Mouse (Mus musculus) lung, embryonic 14.5 days (tissue): ENCODE results near the gene Kif17. TPM values are rescaled to one million over a fixed set of nuclear protein-coding genes. Genes with fewer than 3 reads are reported as not detected.

Source experiments
- ATAC-seq: fragments of 200-750 bp; cut with Nextera tagmentation; 2 replicates; pipeline ENCODE4 v1.8.0; 2017; ENCODE audit warnings: mild to moderate bottlenecking, moderate TSS enrichment, moderate library complexity; ENCODE audit not compliant: insufficient read depth
- DNase-seq: peaks from one replicate; pipeline ENCODE4 v3.0.0-alpha.2; 2015
- H3K27ac ChIP-seq: fragments of 300-500 bp; sonication (generic); 2 replicates; pipeline ENCODE4 v1.5.1; 2014; ENCODE audit warnings: low read depth, mild to moderate bottlenecking, moderate library complexity
- H3K27me3 ChIP-seq: fragments of 300-500 bp; sonication (generic); 2 replicates; pipeline ENCODE4 v1.6.1; 2014; ENCODE audit warnings: low read length, control low read depth; ENCODE audit not compliant: insufficient read depth
- H3K36me3 ChIP-seq: fragments of 300-500 bp; sonication (generic); 2 replicates; pipeline ENCODE4 v1.6.1; 2014; ENCODE audit warnings: control low read depth; ENCODE audit not compliant: insufficient read depth
- H3K4me1 ChIP-seq: fragments of 300-500 bp; sonication (generic); 2 replicates; pipeline ENCODE4 v1.6.1; 2014; ENCODE audit warnings: antibody characterized with exemption, control low read depth; ENCODE audit not compliant: insufficient read depth
- H3K4me2 ChIP-seq: fragments of 300-500 bp; sonication (generic); 2 replicates; pipeline ENCODE4 v1.6.1; 2014; ENCODE audit warnings: mild to moderate bottlenecking
- H3K4me3 ChIP-seq: fragments of 300-500 bp; sonication (generic); 2 replicates; pipeline ENCODE4 v1.5.1; 2014; ENCODE audit warnings: low read depth, low read length
- H3K9ac ChIP-seq: fragments of 300-500 bp; sonication (generic); 2 replicates; pipeline ENCODE4 v1.6.1; 2014
- H3K9me3 ChIP-seq: fragments of 300-500 bp; sonication (generic); 2 replicates; pipeline ENCODE4 v1.6.1; 2016; ENCODE audit warnings: low read depth, low read length, control low read depth
- CTCF ChIP-seq: IDR thresholded peaks from 2 replicates; pipeline ENCODE4 v1.5.1; 2016; ENCODE audit warnings: antibody characterized with exemption, low read depth
- WGBS: fragments of 180-500 bp; shearing (Covaris S2); extraction: QIAGEN DNeasy Blood & Tissue Kit; methylation state at CpG from one replicate; pipeline ENCODE4 v1.1.7; 2014; 5-methylcytosine and 5-hydroxymethylcytosine counted together
- polyA plus RNA-seq: library from polyadenylated mRNA; unstranded; fragments of >200 nt; fragmentation: Nextera tagmentation; extraction: Ambion mirVana; gene quantifications from 2 replicates; pipeline ENCODE4 v1.2.1, GENCODE M21; 2014

Kif17 gene
- 2.2 and 2.5 TPM in 2 replicates for polyA plus RNA-seq

- Histone ChIP-seq H3K4me1 (peaks cover 5% of the 10 kb centered on the region; the same call in 1 of the 2 replicates), H3K9me3 (no peaks in the 10 kb centered on the region), H3K36me3 (peaks cover 19% of the 10 kb centered on the region), H3K27me3 (peaks cover 23% of the 10 kb centered on the region), H3K9ac (peak within 1 kb of the TSS; percentile 36; the same call in 1 of the 2 replicates), H3K27ac (no peak within 1 kb of the TSS), H3K4me2 (peak within 1 kb of the TSS; percentile 97), H3K4me3 (peak within 1 kb of the TSS; percentile 54)
- under 1% methylated on average over 72 of the region's 74 CpGs for WGBS
- DNase-seq (peak; percentile 84), ATAC-seq (peak; percentile 81)
- no peak for TF ChIP-seq CTCF
Observed at GRCm38 (mm10) chr4:138250088-138250960, at the start of gene Kif17, which contains the start of gene Sh2d5. Gene Kif17, plus strand, starts transcription at chr4:138250435. Gene Sh2d5, plus strand, starts transcription at chr4:138250403.

GRCm38 (mm10) chr4:138200769-138201168 lies 49.5 kb upstream of the Kif17 start:
- no peak overlapping the region for H3K4me2 ChIP-seq
- no peak overlapping the region for H3K27ac ChIP-seq
- no peaks in the 10 kb centered on the region for H3K27me3 ChIP-seq
- no peaks in the 10 kb centered on the region for H3K4me1 ChIP-seq
- H3K36me3 ChIP-seq, result peaks cover 95% of the 10 kb centered on the region
- ATAC-seq (no peak), DNase-seq (no peak)
- H3K4me3 ChIP-seq, result no peak overlapping the region
- WGBS, result 80% methylated on average over 3 of the region's 3 CpGs
- H3K9me3 ChIP-seq, result no peaks in the 10 kb centered on the region
- no peak overlapping the region for H3K9ac ChIP-seq
- no peak for TF ChIP-seq CTCF

DNA sequence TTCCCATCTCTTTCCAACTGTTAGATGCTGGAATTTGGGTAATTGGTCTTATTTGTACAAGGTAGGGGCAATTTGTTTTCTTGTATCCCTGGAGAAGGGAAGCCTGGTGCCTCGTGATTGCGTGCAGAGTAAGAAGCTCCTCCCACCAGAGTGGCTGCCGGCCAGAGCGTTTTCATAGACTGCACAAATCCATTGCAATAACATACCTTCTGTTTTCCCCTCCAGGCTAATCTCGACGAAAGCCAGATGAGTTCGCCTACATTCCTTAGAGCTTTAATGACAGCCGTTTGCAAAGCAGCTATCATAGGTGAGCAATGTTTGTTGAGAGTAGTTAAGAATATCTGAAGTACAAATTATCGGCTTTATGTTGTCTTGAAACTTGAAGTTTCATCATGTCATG lies 48.5 kb upstream of the Kif17 start:
- H3K27me3 ChIP-seq, result no peaks in the 10 kb centered on the region
- no peak overlapping the region for H3K27ac ChIP-seq
- 79% methylated on average over 9 of the region's 9 CpGs for WGBS

GRCm38 (mm10) chr4:138210116-138210515 lies 40.1 kb upstream of the Kif17 start:
- H3K4me1 ChIP-seq, result no peaks in the 10 kb centered on the region
- 92% methylated on average over 5 of the region's 5 CpGs for WGBS
- no peaks in the 10 kb centered on the region for H3K9me3 ChIP-seq
- peaks cover 40% of the 10 kb centered on the region for H3K36me3 ChIP-seq
- H3K4me2 ChIP-seq, result no peak overlapping the region
- DNase-seq (no peak), ATAC-seq (no peak)
- no peak overlapping the region for H3K4me3 ChIP-seq
- H3K27me3 ChIP-seq, result no peaks in the 10 kb centered on the region
- H3K27ac ChIP-seq, result no peak overlapping the region
- TF ChIP-seq CTCF, result no peak
- no peak overlapping the region for H3K9ac ChIP-seq

More for the DNA sequence above, 48.5 kb upstream of the Kif17 start:
- H3K9me3 ChIP-seq, result no peaks in the 10 kb centered on the region
- no peak for TF ChIP-seq CTCF
- H3K4me3 ChIP-seq, result no peak overlapping the region
- no peaks in the 10 kb centered on the region for H3K4me1 ChIP-seq
- no peak overlapping the region for H3K9ac ChIP-seq
- DNase-seq, result no peak
- H3K36me3 ChIP-seq, result peaks cover 93% of the 10 kb centered on the region
- H3K4me2 ChIP-seq, result no peak overlapping the region
- no peak for ATAC-seq

GRCm38 (mm10) chr4:138213861-138214260 lies 36.4 kb upstream of the Kif17 start:
- WGBS, result 66% methylated on average over 3 of the region's 3 CpGs

DNA sequence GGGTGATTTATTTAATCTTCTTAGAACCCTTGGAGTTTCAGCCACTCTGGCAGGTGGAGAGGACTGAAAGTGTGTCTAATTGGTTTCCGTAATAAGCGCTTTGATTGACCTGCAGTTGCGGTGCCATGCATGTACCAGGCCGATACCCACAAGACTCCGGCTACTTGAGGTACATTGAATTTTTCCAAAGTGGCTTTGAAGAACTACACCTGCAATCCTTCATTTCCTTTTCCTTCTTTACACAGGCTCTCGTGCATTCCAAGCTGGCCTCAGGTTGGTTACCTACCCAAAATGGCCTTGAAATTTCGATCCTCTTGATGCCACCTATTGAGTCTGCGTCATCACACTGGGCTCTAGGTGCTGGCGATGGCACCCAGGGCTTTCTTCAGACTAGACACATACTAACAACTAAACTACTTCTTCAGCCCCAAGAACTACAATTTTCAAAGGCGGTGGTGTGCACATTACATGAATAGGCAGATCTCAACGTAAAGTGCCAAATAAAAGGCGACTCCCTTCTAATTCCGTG lies 34.5 kb upstream of the Kif17 start:
- H3K9ac ChIP-seq, result peak overlapping the region; percentile 95
- no peaks in the 10 kb centered on the region for H3K27me3 ChIP-seq
- H3K36me3 ChIP-seq, result 0 out of 2 replicates have a peak, but pooled peaks cover 2% of the 10 kb centered on the region
- DNase-seq, result peak; percentile 11
- peaks cover 11% of the 10 kb centered on the region; the same call in 1 of the 2 replicates for H3K4me1 ChIP-seq
- H3K4me3 ChIP-seq, result peak overlapping the region; percentile 97
- peak overlapping the region; percentile 88 for H3K4me2 ChIP-seq
- 33% methylated on average over 13 of the region's 13 CpGs for WGBS
- no peak for ATAC-seq
- H3K27ac ChIP-seq, result peak overlapping the region; percentile 99
- no peaks in the 10 kb centered on the region for H3K9me3 ChIP-seq
- no peak for TF ChIP-seq CTCF

More at GRCm38 (mm10) chr4:138213861-138214260, 36.4 kb upstream of the Kif17 start:
- DNase-seq (no peak), ATAC-seq (no peak)
- Histone ChIP-seq H3K9ac (no peak overlapping the region), H3K4me2 (no peak overlapping the region), H3K27ac (no peak overlapping the region), H3K4me1 (peaks cover 11% of the 10 kb centered on the region; the same call in 1 of the 2 replicates), H3K4me3 (no peak overlapping the region), H3K9me3 (no peaks in the 10 kb centered on the region), H3K27me3 (no peaks in the 10 kb centered on the region), H3K36me3 (peaks cover 9% of the 10 kb centered on the region; the same call in 1 of the 2 replicates)
- TF ChIP-seq CTCF, result no peak

- WGBS, result under 1% methylated on average over 77 of the region's 84 CpGs
- Histone ChIP-seq H3K4me2 (peak within 1 kb of the TSS; percentile 88), H3K27me3 (no peaks in the 10 kb centered on the region), H3K9me3 (no peaks in the 10 kb centered on the region), H3K36me3 (peaks cover 2% of the 10 kb centered on the region; the same call in 1 of the 2 replicates), H3K9ac (peak within 1 kb of the TSS; percentile 95), H3K4me1 (peaks cover 11% of the 10 kb centered on the region; the same call in 1 of the 2 replicates), H3K4me3 (peak within 1 kb of the TSS; percentile 97), H3K27ac (peak within 1 kb of the TSS; percentile 99)
- ATAC-seq (peak; percentile 74), DNase-seq (peak; percentile 83)
- TF ChIP-seq CTCF, result no peak
Observed at GRCm38 (mm10) chr4:138216200-138216890, 33.9 kb upstream of the Kif17 start, which contains the start of gene Hp1bp3. Gene Hp1bp3, plus strand, starts transcription at chr4:138216296.
